Mouse (Mus musculus): ENCODE measurements around the gene Hnrnph1. TPM values are rescaled to one million over a fixed set of nuclear protein-coding genes. Genes with fewer than 3 reads are reported as not detected.

The Hnrnph1 gene
- polyA plus RNA-seq, 1 experiment from 2014 or later, result 699 TPM

- H3K27ac ChIP-seq (replicated peaks), result no peak overlapping the region
- WGBS, result 88% methylated on average over 6 of the region's 6 CpGs
- H3K9ac ChIP-seq (replicated peaks), result no peak overlapping the region
- no peaks in the 10 kb centered on the region for H3K27me3 ChIP-seq
- H3K4me3 ChIP-seq, result no peak overlapping the region
- H3K4me2 ChIP-seq (replicated peaks), result no peak overlapping the region
- peaks cover 68% of the 10 kb centered on the region for H3K36me3 ChIP-seq
- no peak for ATAC-seq (ENCODE audit: low FRiP score, low read depth)
- H3K4me1 ChIP-seq, result no peaks in the 10 kb centered on the region
- no peaks in the 10 kb centered on the region for H3K9me3 ChIP-seq
These were observed 16.5 kb downstream of the Hnrnph1 start for GRCm38 (mm10) chr11:50393306-50393705.

- Histone ChIP-seq H3K4me2 (replicated peaks) (no peak overlapping the region), H3K9ac (replicated peaks) (no peak overlapping the region), H3K9me3 (no peaks in the 10 kb centered on the region), H3K27ac (replicated peaks) (no peak overlapping the region), H3K27me3 (no peaks in the 10 kb centered on the region), H3K4me3 (no peak overlapping the region), H3K36me3 (peaks cover 70% of the 10 kb centered on the region), H3K4me1 (no peaks in the 10 kb centered on the region)
- WGBS, result 89% methylated on average over 7 of the region's 7 CpGs
- no peak for ATAC-seq (ENCODE audit: low FRiP score, low read depth)
These were observed 17.9 kb downstream of the Hnrnph1 start for GRCm38 (mm10) chr11:50394731-50395130.

DNA sequence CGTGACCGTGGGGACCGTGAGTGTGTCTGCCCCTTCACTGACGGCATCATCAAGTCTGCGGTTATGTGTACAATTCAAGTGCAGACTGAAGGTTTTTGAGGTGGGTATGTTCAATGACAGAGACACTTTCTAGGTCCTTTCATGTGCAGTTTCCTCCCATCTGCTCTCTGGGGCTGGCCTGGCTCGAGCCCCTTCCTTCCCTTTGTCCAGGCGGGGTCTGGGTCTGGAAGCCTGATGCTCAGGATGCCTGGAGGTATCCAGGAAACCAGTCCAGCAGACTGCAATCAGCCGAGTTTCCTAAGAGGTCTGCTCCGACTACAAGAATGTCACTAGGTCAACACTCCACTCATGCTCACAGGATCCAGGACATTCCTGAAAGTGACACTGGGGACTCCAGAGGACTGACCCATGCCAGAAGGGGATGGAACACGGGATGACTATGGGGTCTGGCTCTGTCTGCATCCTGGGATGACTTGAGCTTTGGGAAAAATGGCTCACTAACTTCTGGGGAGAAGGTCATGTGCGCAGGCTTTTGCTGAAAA lies 20.0 kb downstream of the Hnrnph1 start:
- H3K4me2 ChIP-seq (replicated peaks), result no peak overlapping the region
- no peaks in the 10 kb centered on the region for H3K27me3 ChIP-seq
- no peaks in the 10 kb centered on the region for H3K9me3 ChIP-seq
- no peaks in the 10 kb centered on the region for H3K4me1 ChIP-seq
- no peak overlapping the region for H3K4me3 ChIP-seq
- no peak overlapping the region for H3K27ac ChIP-seq (replicated peaks)
- ATAC-seq (ENCODE audit: low FRiP score, low read depth), result no peak
- 80% methylated on average over 11 of the region's 11 CpGs for WGBS
- H3K9ac ChIP-seq (replicated peaks), result no peak overlapping the region
- peaks cover 75% of the 10 kb centered on the region for H3K36me3 ChIP-seq

- Histone ChIP-seq H3K9me3 (no peaks in the 10 kb centered on the region), H3K9ac (replicated peaks) (no peak overlapping the region; the same call in 1 of the 2 replicates), H3K4me3 (no peak overlapping the region), H3K27ac (replicated peaks) (no peak overlapping the region), H3K4me2 (replicated peaks) (no peak overlapping the region), H3K4me1 (no peaks in the 10 kb centered on the region), H3K27me3 (no peaks in the 10 kb centered on the region), H3K36me3 (peaks cover 77% of the 10 kb centered on the region)
- 77% methylated on average over 9 of the region's 9 CpGs for WGBS
- no peak for ATAC-seq (ENCODE audit: low FRiP score, low read depth)
These were observed 20.5 kb downstream of the Hnrnph1 start for GRCm38 (mm10) chr11:50397316-50397715.

GRCm38 (mm10) chr11:50398803-50399202 lies 22.0 kb downstream of the Hnrnph1 start:
- Histone ChIP-seq H3K4me1 (no peaks in the 10 kb centered on the region), H3K27me3 (no peaks in the 10 kb centered on the region), H3K4me2 (replicated peaks) (no peak overlapping the region), H3K9ac (replicated peaks) (no peak overlapping the region), H3K9me3 (no peaks in the 10 kb centered on the region), H3K27ac (replicated peaks) (no peak overlapping the region), H3K36me3 (peaks cover 80% of the 10 kb centered on the region), H3K4me3 (no peak overlapping the region)
- no peak for ATAC-seq (ENCODE audit: low FRiP score, low read depth)
- WGBS, result 94% methylated on average over 13 of the region's 13 CpGs

GRCm38 (mm10) chr11:50402481-50402880 lies 25.7 kb downstream of the Hnrnph1 start:
- no peak overlapping the region for H3K27ac ChIP-seq (replicated peaks)
- H3K36me3 ChIP-seq, result peaks cover 71% of the 10 kb centered on the region
- no peak overlapping the region for H3K4me3 ChIP-seq
- H3K27me3 ChIP-seq, result no peaks in the 10 kb centered on the region
- no peaks in the 10 kb centered on the region for H3K4me1 ChIP-seq
- ATAC-seq (ENCODE audit: low FRiP score, low read depth), result no peak
- 92% methylated on average over 3 of the region's 3 CpGs for WGBS
- no peaks in the 10 kb centered on the region for H3K9me3 ChIP-seq
- no peak overlapping the region for H3K9ac ChIP-seq (replicated peaks)
- no peak overlapping the region for H3K4me2 ChIP-seq (replicated peaks)

DNA sequence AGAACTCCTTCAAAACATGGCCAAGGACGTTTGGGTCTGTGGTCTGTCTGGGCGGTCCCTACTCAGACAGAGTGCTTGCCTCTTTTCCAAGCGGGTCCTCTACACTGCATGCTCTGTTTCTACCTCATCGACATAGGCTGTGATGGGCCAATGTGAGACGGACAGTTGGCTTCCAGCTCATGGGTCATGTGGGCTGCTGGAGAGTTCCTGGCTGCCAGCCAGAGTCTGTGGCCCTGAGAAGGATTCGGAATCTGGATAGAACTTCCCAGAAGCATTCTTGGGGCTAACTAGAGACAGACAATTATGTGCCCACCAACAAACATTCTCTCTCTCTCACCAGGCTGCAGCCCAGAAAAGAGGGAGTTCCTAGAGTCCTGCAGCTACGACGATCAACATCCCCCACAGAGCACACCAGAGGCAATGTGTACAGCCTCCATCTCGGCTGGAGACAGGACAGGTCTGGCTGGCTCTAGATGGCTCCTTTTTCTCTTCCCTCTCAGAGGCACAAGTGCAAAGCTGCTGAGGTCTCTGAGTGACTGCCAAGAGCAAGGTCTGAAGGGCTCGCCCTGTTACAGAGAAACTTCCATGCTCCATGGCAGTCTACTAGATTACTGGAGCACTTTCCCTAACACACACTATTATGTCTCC lies 26.7 kb downstream of the Hnrnph1 start:
- 84% methylated on average over 10 of the region's 10 CpGs for WGBS
- no peak overlapping the region for H3K4me2 ChIP-seq (replicated peaks)
- no peak overlapping the region for H3K9ac ChIP-seq (replicated peaks)
- H3K9me3 ChIP-seq, result no peaks in the 10 kb centered on the region
- no peaks in the 10 kb centered on the region for H3K27me3 ChIP-seq
- no peaks in the 10 kb centered on the region for H3K4me1 ChIP-seq
- no peak overlapping the region for H3K27ac ChIP-seq (replicated peaks)
- no peak overlapping the region for H3K4me3 ChIP-seq
- peaks cover 65% of the 10 kb centered on the region for H3K36me3 ChIP-seq
- ATAC-seq (ENCODE audit: low FRiP score, low read depth), result no peak

DNA sequence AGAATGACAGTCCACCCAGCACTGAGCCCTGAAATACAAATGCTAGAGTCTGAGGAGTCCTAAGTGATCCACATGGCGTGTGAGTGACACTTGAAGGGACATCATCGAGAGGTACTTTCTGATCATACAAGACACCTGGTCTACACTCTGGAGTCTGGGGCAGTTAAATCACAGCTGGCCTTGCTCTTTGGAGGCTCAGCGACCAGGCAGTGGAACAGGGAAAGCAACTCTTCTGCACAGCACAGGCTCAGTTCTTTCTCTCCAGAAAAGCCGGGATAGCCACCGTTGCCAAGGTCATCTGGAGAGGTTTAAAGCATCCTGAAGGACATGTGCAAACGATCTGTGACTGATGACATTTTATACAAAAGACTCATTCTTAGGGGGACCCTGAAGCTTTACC lies 30.4 kb downstream of the Hnrnph1 start:
- H3K4me1 ChIP-seq, result no peaks in the 10 kb centered on the region
- no peak for ATAC-seq (ENCODE audit: low FRiP score, low read depth)
- 70% methylated on average over 6 of the region's 6 CpGs for WGBS
- H3K36me3 ChIP-seq, result peaks cover 56% of the 10 kb centered on the region
- no peak overlapping the region for H3K4me2 ChIP-seq (replicated peaks)
- H3K27ac ChIP-seq (replicated peaks), result no peak overlapping the region
- H3K4me3 ChIP-seq, result no peak overlapping the region
- H3K27me3 ChIP-seq, result no peaks in the 10 kb centered on the region
- no peaks in the 10 kb centered on the region for H3K9me3 ChIP-seq
- H3K9ac ChIP-seq (replicated peaks), result no peak overlapping the region

GRCm38 (mm10) chr11:50415563-50416241 lies 38.9 kb downstream of the Hnrnph1 start:
- Histone ChIP-seq H3K9ac (replicated peaks) (no peak overlapping the region), H3K36me3 (peaks cover 47% of the 10 kb centered on the region), H3K4me1 (no peaks in the 10 kb centered on the region), H3K4me2 (replicated peaks) (no peak overlapping the region), H3K27me3 (no peaks in the 10 kb centered on the region), H3K27ac (replicated peaks) (no peak overlapping the region), H3K4me3 (no peak overlapping the region), H3K9me3 (no peaks in the 10 kb centered on the region)
- WGBS, result 89% methylated on average over 6 of the region's 6 CpGs
- ATAC-seq (ENCODE audit: low FRiP score, low read depth), result no peak

DNA sequence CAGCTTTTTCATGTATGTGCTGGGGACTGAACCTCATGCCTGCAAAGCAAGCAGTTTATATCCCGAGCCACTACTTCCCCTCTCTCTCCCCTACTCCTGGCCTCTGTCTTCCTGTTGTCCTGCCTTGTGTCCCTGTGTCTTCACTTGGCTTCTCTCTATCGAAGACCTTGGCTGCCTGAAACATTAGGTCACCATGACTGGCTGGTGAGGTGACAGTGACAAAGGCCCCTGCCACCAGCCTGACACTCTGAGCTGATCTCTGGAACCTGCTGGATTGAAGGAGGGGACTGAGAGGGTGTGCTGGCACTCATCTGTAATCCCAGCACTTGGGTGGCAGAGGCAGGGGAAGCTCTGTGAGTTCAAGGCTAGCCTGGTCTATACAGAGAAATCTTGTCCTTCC lies 41.1 kb downstream of the Hnrnph1 start:
- Histone ChIP-seq H3K4me2 (replicated peaks) (no peak overlapping the region), H3K27ac (replicated peaks) (no peak overlapping the region), H3K27me3 (no peaks in the 10 kb centered on the region), H3K9ac (replicated peaks) (no peak overlapping the region), H3K4me1 (peaks cover 8% of the 10 kb centered on the region), H3K4me3 (no peak overlapping the region), H3K9me3 (no peaks in the 10 kb centered on the region), H3K36me3 (peaks cover 45% of the 10 kb centered on the region)
- 77% methylated on average over 2 of the region's 2 CpGs for WGBS
- ATAC-seq (ENCODE audit: low FRiP score, low read depth), result no peak

DNA sequence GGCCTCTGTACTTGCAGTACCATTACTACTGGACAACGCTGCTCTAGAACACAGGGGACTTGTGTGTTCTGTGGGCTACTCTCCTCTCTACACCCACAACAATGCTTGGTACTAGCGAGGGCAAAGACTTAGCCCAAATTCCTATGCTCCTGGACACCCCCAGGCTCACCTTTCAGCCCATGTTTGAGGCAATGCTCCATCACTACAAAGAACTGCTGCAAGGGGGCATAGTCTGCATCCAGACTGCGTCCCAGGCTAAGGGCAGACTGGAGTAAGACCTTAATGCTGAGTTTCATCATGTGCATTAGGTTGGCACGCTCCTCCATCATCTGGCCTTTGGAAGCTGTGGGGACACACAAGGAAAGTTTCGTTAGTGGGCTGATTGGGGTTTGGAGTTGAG lies 44.7 kb downstream of the Hnrnph1 start:
- Histone ChIP-seq H3K9ac (replicated peaks) (peak overlapping the region; percentile 41), H3K9me3 (no peaks in the 10 kb centered on the region), H3K27me3 (no peaks in the 10 kb centered on the region), H3K4me2 (replicated peaks) (peak overlapping the region; percentile 65), H3K4me1 (peaks cover 8% of the 10 kb centered on the region), H3K36me3 (peaks cover 21% of the 10 kb centered on the region), H3K4me3 (peak overlapping the region; percentile 44), H3K27ac (replicated peaks) (peak overlapping the region; percentile 58; the same call in 1 of the 2 replicates)
- ATAC-seq (ENCODE audit: low FRiP score, low read depth), result peak; percentile 47
- 43% methylated on average over 5 of the region's 5 CpGs for WGBS

DNA sequence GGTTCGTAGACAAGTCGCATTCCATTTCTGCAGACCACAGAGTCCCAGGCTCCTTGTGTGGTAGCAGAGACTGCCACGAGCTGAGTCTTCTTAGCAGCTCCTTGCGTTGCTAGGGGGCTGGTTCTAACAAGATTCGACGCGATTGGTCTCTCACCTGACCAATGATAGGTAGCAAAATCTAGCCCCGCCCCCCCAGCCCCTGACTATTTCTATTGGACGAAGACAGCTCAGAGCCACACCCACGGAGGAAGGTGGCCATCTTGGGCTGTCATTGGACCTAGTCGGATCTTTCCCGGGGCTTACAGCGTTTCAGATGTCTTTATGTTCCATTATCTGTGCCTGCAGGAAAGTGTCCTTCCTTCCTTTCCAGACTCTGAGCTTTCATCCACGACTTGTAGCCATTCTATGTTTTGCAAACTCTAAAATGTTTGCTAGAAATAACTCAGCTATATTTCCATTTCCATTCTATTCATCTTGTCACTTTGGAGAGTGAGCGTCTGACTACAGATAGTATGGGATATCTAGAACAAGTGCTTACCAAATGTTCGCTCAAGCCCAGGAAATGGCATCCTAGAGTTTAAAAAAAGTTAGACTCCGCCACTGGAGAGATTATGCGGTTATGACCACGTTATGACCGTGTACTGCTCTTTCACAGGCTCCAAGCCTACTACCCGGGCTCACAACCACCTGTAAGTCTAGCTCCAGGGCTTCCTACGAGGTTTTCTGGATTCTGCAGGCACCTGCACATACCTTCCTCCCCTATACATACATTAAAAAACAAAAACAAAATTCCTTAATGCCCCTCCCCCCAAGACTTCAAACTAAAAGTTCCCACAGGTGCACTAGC lies 45.4 kb downstream of the Hnrnph1 start:
- H3K4me3 ChIP-seq, result peak overlapping the region; percentile 44
- H3K27ac ChIP-seq (replicated peaks), result peak overlapping the region; percentile 58
- WGBS, result 20% methylated on average over 22 of the region's 22 CpGs

More for the DNA sequence above, 45.4 kb downstream of the Hnrnph1 start:
- Histone ChIP-seq H3K4me2 (replicated peaks) (peak overlapping the region; percentile 65), H3K4me1 (peaks cover 8% of the 10 kb centered on the region), H3K9ac (replicated peaks) (peak overlapping the region; percentile 41; the same call in 1 of the 2 replicates), H3K36me3 (peaks cover 17% of the 10 kb centered on the region), H3K27me3 (no peaks in the 10 kb centered on the region), H3K9me3 (no peaks in the 10 kb centered on the region)
- peak; percentile 97 for ATAC-seq (ENCODE audit: low FRiP score, low read depth)
